Mouse (Mus musculus) CD4-positive, CD25-positive, alpha-beta regulatory T cell (primary cell): ENCODE data around the gene Dock3. TPM values are rescaled to one million over a fixed set of nuclear protein-coding genes. Genes with fewer than 3 reads are reported as not detected.

ENCODE experiments used
- polyA plus RNA-seq: library from polyadenylated mRNA; unstranded; fragments of 100-300 nt; shearing (Covaris generic); gene quantifications from one replicate; pipeline ENCODE4 v1.2.1, GENCODE M21; 2017

The Dock3 gene
- polyA plus RNA-seq, result 0.16 TPM

GRCm38 (mm10) chr9:107231539-107232139, at the start of gene Dock3:
Gene Dock3, minus strand, starts transcription at chr9:107231909.

GRCm38 (mm10) chr9:106891829-106892551, 339.7 kb downstream of the Dock3 start, which contains the start of gene Manf:
Gene Manf, minus strand, starts transcription at chr9:106891979.

GRCm38 (mm10) chr9:106886828-106887702, 344.6 kb downstream of the Dock3 start, which contains the start of gene Rbm15b:
Gene Rbm15b, minus strand, starts transcription at chr9:106887428.

Other genes with a start within 250 kb of the Dock3 start
- 120 TPM for gene Mapkapk3, start 58.0 kb upstream of the Dock3 start, polyA plus RNA-seq
- 262 TPM for gene Cish, start 64.1 kb upstream of the Dock3 start, polyA plus RNA-seq
- gene Hemk1, start 106.4 kb upstream of the Dock3 start, polyA plus RNA-seq, result 29.1 TPM
- gene 6430571L13Rik, start 108.7 kb upstream of the Dock3 start, polyA plus RNA-seq, result 2.8 TPM
- 0.56 TPM for gene Cacna2d2, start 167.7 kb upstream of the Dock3 start, polyA plus RNA-seq